Mouse (Mus musculus): ENCODE results near the gene Oasl2.

DNA sequence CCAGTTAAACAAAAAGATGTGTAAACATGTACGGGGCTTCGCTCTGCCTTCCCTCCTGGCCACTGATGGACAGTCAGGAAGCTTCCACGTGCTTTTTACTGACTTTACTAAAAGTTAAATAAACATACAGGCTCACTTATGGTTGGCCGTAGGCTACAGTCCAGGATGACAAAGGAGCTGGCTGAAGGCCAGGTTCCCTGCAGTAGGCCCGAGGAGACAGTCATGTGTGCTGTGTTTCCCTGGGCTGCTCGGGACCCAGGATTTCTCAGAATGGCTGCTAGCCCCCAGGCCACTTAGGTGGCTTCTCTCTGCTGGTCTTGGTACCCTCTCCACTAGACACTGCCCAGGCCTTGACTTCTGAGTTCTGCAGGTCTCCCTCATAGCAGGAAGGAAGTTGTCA, 52.2 kb downstream of the Oasl2 start:
- TF ChIP-seq CTCF (IDR thresholded peaks at IDR 0.05; ENCODE audit: extremely low read depth, insufficient read length, insufficient replicate concordance, low read depth, low read length) = no peak
- TF ChIP-seq POLR2A (IDR thresholded peaks at IDR 0.05; ENCODE audit: low read depth, low read length) = no peak

Data from small intestine, adult 2 months (tissue).